Mouse (Mus musculus) liver, embryonic 16.5 days (tissue): ENCODE measurements around the gene Fbxo9. TPM values are rescaled to one million over a fixed set of nuclear protein-coding genes. Genes with fewer than 3 reads are reported as not detected.

ENCODE experiments used
- ATAC-seq: fragments of 200-750 bp; cut with Nextera tagmentation; 2 replicates; pipeline ENCODE4 v1.8.0; 2017; ENCODE audit warnings: low read depth, mild to moderate bottlenecking, moderate number of reproducible peaks, moderate library complexity
- H3K27ac ChIP-seq: fragments of 300-500 bp; sonication (generic); 2 replicates; pipeline ENCODE4 v1.5.1; 2014; ENCODE audit warnings: mild to moderate bottlenecking, low read length
- H3K27me3 ChIP-seq: fragments of 300-500 bp; sonication (generic); 2 replicates; pipeline ENCODE4 v1.6.1; 2014; ENCODE audit warnings: low read depth, low read length, mixed read lengths; ENCODE audit not compliant: control insufficient read depth, insufficient read depth
- H3K36me3 ChIP-seq: fragments of 300-500 bp; sonication (generic); 2 replicates; pipeline ENCODE4 v1.6.1; 2014; ENCODE audit warnings: mild to moderate bottlenecking; ENCODE audit not compliant: control insufficient read depth, insufficient read depth
- H3K4me1 ChIP-seq: fragments of 300-500 bp; sonication (generic); 2 replicates; pipeline ENCODE4 v1.6.1; 2014; ENCODE audit warnings: low read depth, low read length, mixed read lengths; ENCODE audit not compliant: control insufficient read depth
- H3K4me2 ChIP-seq: fragments of 300-500 bp; sonication (generic); 2 replicates; pipeline ENCODE4 v1.6.1; 2014; ENCODE audit warnings: low read depth, low read length, mixed read lengths
- H3K4me3 ChIP-seq: fragments of 300-500 bp; sonication (generic); 2 replicates; pipeline ENCODE4 v1.5.1; 2014; ENCODE audit warnings: low read depth, mild to moderate bottlenecking, low read length
- H3K9ac ChIP-seq: fragments of 300-500 bp; sonication (generic); 2 replicates; pipeline ENCODE4 v1.6.1; 2014; ENCODE audit warnings: low read depth, low read length
- H3K9me3 ChIP-seq: fragments of 300-500 bp; sonication (generic); replicated peaks from 2 replicates; pipeline ENCODE4 v1.6.1; 2016; ENCODE audit warnings: low read length; ENCODE audit not compliant: control insufficient read depth
- WGBS: fragments of 180-500 bp; shearing (Covaris S2); extraction: QIAGEN DNeasy Blood & Tissue Kit; methylation state at CpG from one replicate; pipeline ENCODE4 v1.1.7; 2014; ENCODE audit not compliant: insufficient replicate concordance; 5-methylcytosine and 5-hydroxymethylcytosine counted together
- polyA plus RNA-seq: library from polyadenylated mRNA; unstranded; fragments of >200 nt; fragmentation: Nextera tagmentation; extraction: Ambion mirVana; gene quantifications from 2 replicates; pipeline ENCODE4 v1.2.1, GENCODE M21; 2015

The Fbxo9 gene
- polyA plus RNA-seq, 1 experiment from 2014 or later: 65.3 TPM

GRCm38 (mm10) chr9:78113538-78113885 is 4.6 kb upstream of the Fbxo9 start:
- peak overlapping the region; percentile 87 for H3K4me3 ChIP-seq
- under 1% methylated on average over 14 of the region's 14 CpGs for WGBS
- H3K27me3 ChIP-seq: no peaks in the 10 kb centered on the region
- H3K27ac ChIP-seq: peak overlapping the region; percentile 58
- ATAC-seq: no peak; the same call in 1 of the 2 replicates
- peaks cover 27% of the 10 kb centered on the region for H3K4me1 ChIP-seq
- peak overlapping the region; percentile 83 for H3K4me2 ChIP-seq
- peak overlapping the region; percentile 94 for H3K9ac ChIP-seq
- no peaks in the 10 kb centered on the region for H3K9me3 ChIP-seq
- H3K36me3 ChIP-seq: no peaks in the 10 kb centered on the region

GRCm38 (mm10) chr9:78112770-78113537 is 4.1 kb upstream of the Fbxo9 start:
- peak overlapping the region; percentile 94 for H3K9ac ChIP-seq
- H3K4me2 ChIP-seq: peak overlapping the region; percentile 83
- peak; percentile 56 for ATAC-seq
- H3K27me3 ChIP-seq: no peaks in the 10 kb centered on the region
- H3K9me3 ChIP-seq: no peaks in the 10 kb centered on the region
- H3K4me1 ChIP-seq: peaks cover 23% of the 10 kb centered on the region
- H3K36me3 ChIP-seq: no peaks in the 10 kb centered on the region
- H3K27ac ChIP-seq: peak overlapping the region; percentile 58
- WGBS: under 1% methylated on average over 47 of the region's 47 CpGs
- H3K4me3 ChIP-seq: peak overlapping the region; percentile 87

GRCm38 (mm10) chr9:78111456-78111855 is 2.6 kb upstream of the Fbxo9 start:
- Histone ChIP-seq H3K27ac (no peak overlapping the region), H3K27me3 (no peaks in the 10 kb centered on the region), H3K36me3 (no peaks in the 10 kb centered on the region), H3K4me3 (no peak overlapping the region), H3K4me2 (no peak overlapping the region), H3K9ac (no peak overlapping the region), H3K9me3 (no peaks in the 10 kb centered on the region), H3K4me1 (peaks cover 22% of the 10 kb centered on the region)
- WGBS: 88% methylated on average over 2 of the region's 2 CpGs
- no peak for ATAC-seq

GRCm38 (mm10) chr9:78109656-78110055 is 791 bp upstream of the Fbxo9 start:
- H3K4me3 ChIP-seq: peak overlapping the region; percentile 97
- no peaks in the 10 kb centered on the region for H3K9me3 ChIP-seq
- no peaks in the 10 kb centered on the region for H3K36me3 ChIP-seq
- peaks cover 34% of the 10 kb centered on the region for H3K4me1 ChIP-seq
- no peak for ATAC-seq
- peak overlapping the region; percentile 80; the same call in 1 of the 2 replicates for H3K27ac ChIP-seq
- no peaks in the 10 kb centered on the region for H3K27me3 ChIP-seq
- WGBS: 33% methylated on average over 5 of the region's 5 CpGs
- H3K9ac ChIP-seq: peak overlapping the region; percentile 56
- H3K4me2 ChIP-seq: peak overlapping the region; percentile 95

GRCm38 (mm10) chr9:78107912-78108795 is 711 bp downstream of the Fbxo9 start:
- Histone ChIP-seq H3K9me3 (no peaks in the 10 kb centered on the region), H3K4me3 (peak overlapping the region; percentile 97), H3K4me2 (peak overlapping the region; percentile 95), H3K4me1 (peaks cover 43% of the 10 kb centered on the region), H3K36me3 (peaks cover 14% of the 10 kb centered on the region), H3K9ac (peak overlapping the region; percentile 100), H3K27ac (peak overlapping the region; percentile 99), H3K27me3 (no peaks in the 10 kb centered on the region)
- peak; percentile 76 for ATAC-seq
- WGBS: under 1% methylated on average over 88 of the region's 88 CpGs

- Histone ChIP-seq H3K4me3 (peak overlapping the region; percentile 97), H3K36me3 (peaks cover 20% of the 10 kb centered on the region), H3K4me2 (peak overlapping the region; percentile 95), H3K27ac (peak overlapping the region; percentile 99), H3K27me3 (no peaks in the 10 kb centered on the region), H3K9ac (peak overlapping the region; percentile 100), H3K9me3 (no peaks in the 10 kb centered on the region), H3K4me1 (peaks cover 40% of the 10 kb centered on the region)
- ATAC-seq: no peak
- WGBS: 7% methylated on average over 6 of the region's 6 CpGs
Observed at GRCm38 (mm10) chr9:78107582-78107911, 1.3 kb downstream of the Fbxo9 start.

GRCm38 (mm10) chr9:78106821-78107220 is 2.0 kb downstream of the Fbxo9 start:
- Histone ChIP-seq H3K36me3 (peaks cover 22% of the 10 kb centered on the region), H3K4me3 (peak overlapping the region; percentile 97), H3K27me3 (no peaks in the 10 kb centered on the region), H3K27ac (peak overlapping the region; percentile 98), H3K9me3 (no peaks in the 10 kb centered on the region), H3K9ac (peak overlapping the region; percentile 100), H3K4me2 (peak overlapping the region; percentile 95), H3K4me1 (peaks cover 43% of the 10 kb centered on the region)
- ATAC-seq: no peak
- 56% methylated on average over 4 of the region's 4 CpGs for WGBS

- Histone ChIP-seq H3K9me3 (no peaks in the 10 kb centered on the region), H3K4me3 (peak overlapping the region; percentile 97), H3K4me1 (peaks cover 43% of the 10 kb centered on the region), H3K36me3 (peaks cover 30% of the 10 kb centered on the region), H3K4me2 (peak overlapping the region; percentile 95), H3K27ac (peak overlapping the region; percentile 98), H3K9ac (peak overlapping the region; percentile 100), H3K27me3 (no peaks in the 10 kb centered on the region)
- WGBS: 16% methylated on average over 6 of the region's 6 CpGs
- ATAC-seq: peak; percentile 75
Observed at GRCm38 (mm10) chr9:78105501-78105932, 3.3 kb downstream of the Fbxo9 start.
